Mouse (Mus musculus) G1E-ER4 (cell line): ENCODE measurements around the gene Srp9. TPM values are rescaled to one million over a fixed set of nuclear protein-coding genes. Genes with fewer than 3 reads are reported as not detected.

Source experiments
- GATA1 ChIP-seq: IDR thresholded peaks from one replicate; pipeline ENCODE4 v1.8.0; 2012; ENCODE audit warnings: low read length, inconsistent platforms
- polyA plus RNA-seq: library from polyadenylated mRNA; stranded (reverse); fragments of >175 nt; gene quantifications from 2 replicates; pipeline ENCODE4 v1.2.3, GENCODE M21; 2012

Srp9 gene
- polyA plus RNA-seq, 1 experiment = 47.7 TPM

- no peak for TF ChIP-seq GATA1
Observed at GRCm38 (mm10) chr1:182164386-182164785, 39.8 kb downstream of the Srp9 start, which contains the start of gene Vmn1r1. Gene Vmn1r1, minus strand, starts transcription at chr1:182164486.

GRCm38 (mm10) chr1:182181456-182182305, 57.1 kb downstream of the Srp9 start:
- TF ChIP-seq GATA1 = no peak

Other genes starting within 250 kb of the Srp9 start
- not detected in 2 replicates for gene Enah, start 104.7 kb upstream of the Srp9 start, polyA plus RNA-seq
- gene Vmn1r1, start 39.7 kb downstream of the Srp9 start, polyA plus RNA-seq = 0.02 TPM in 1 of 2 replicates, not detected in the other
- 17.2 and 26.6 TPM in 2 replicates for gene Degs1, start 158.1 kb downstream of the Srp9 start, polyA plus RNA-seq
- gene Fbxo28, start 216.9 kb downstream of the Srp9 start, polyA plus RNA-seq = 43.3 and 54.8 TPM in 2 replicates